Mouse (Mus musculus): ENCODE data around the gene Ado.

DNA sequence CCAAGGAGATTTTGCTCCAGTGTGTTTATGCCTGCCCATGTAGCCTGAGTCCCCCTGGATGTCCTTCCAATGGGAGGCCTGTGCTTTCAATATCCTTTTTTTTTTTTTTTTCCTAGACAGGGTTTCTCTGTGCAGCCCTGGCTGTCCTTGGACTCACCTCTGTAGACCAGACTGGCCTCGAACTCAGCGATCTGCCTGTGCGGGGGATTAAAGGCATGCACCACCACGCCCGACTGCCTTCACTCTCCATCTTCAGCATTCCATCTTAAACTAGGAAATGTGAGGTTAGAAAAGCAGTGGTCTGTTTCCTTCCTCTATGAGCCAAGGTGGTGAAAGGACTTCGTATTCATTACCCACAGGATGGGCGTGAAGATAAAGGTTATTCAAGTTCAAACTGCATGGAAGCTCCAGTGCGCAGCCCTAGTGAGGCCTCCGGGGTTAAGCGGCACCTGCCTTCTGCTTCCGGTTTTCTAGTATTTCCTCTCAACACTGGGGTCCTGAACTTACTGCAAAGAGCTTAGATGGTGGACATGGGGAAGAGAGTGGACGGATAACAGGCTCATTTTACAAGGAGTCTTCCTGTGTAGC is 33.0 kb upstream of the Ado start:
- TF ChIP-seq POLR2A (IDR thresholded peaks at IDR 0.05; ENCODE audit: low read depth, low read length) (no peak), CTCF (IDR thresholded peaks at IDR 0.05; ENCODE audit: extremely low read depth, insufficient read length, insufficient replicate concordance, low read depth, low read length) (no peak)
